Mouse (Mus musculus) kidney, embryonic 16.5 days (tissue): ENCODE measurements around the gene Tbc1d4. TPM values are rescaled to one million over a fixed set of nuclear protein-coding genes. Genes with fewer than 3 reads are reported as not detected.
A peak's percentile ranks its signal among the peaks of the same experiment; 100 is the strongest.

Experiments used
- ATAC-seq: fragments of 200-750 bp; cut with Nextera tagmentation; 2 replicates; pipeline ENCODE4 v1.8.0; 2017; ENCODE audit warnings: moderate TSS enrichment; ENCODE audit not compliant: low FRiP score, low TSS enrichment
- H3K27ac ChIP-seq: fragments of 300-500 bp; sonication (generic); 2 replicates; pipeline ENCODE4 v1.5.1; 2014; ENCODE audit warnings: low read length
- H3K27me3 ChIP-seq: fragments of 300-500 bp; sonication (generic); 2 replicates; pipeline ENCODE4 v1.6.1; 2014; ENCODE audit warnings: low read length, control low read depth, mixed read lengths; ENCODE audit not compliant: insufficient read depth
- H3K36me3 ChIP-seq: fragments of 300-500 bp; sonication (generic); 2 replicates; pipeline ENCODE4 v1.6.1; 2014; ENCODE audit warnings: low read length, control low read depth, mixed read lengths; ENCODE audit not compliant: insufficient read depth
- H3K4me1 ChIP-seq: fragments of 300-500 bp; sonication (generic); 2 replicates; pipeline ENCODE4 v1.6.1; 2014; ENCODE audit warnings: low read length, control low read depth, mixed read lengths; ENCODE audit not compliant: insufficient read depth
- H3K4me2 ChIP-seq: fragments of 300-500 bp; sonication (generic); replicated peaks from 2 replicates; pipeline ENCODE4 v1.6.1; 2014; ENCODE audit warnings: low read depth, low read length
- H3K4me3 ChIP-seq: fragments of 300-500 bp; sonication (generic); 2 replicates; pipeline ENCODE4 v1.5.1; 2014; ENCODE audit warnings: mild to moderate bottlenecking, low read length
- H3K9ac ChIP-seq: fragments of 300-500 bp; sonication (generic); replicated peaks from 2 replicates; pipeline ENCODE4 v1.6.1; 2014; ENCODE audit warnings: low read length
- H3K9me3 ChIP-seq: fragments of 300-500 bp; sonication (generic); 2 replicates; pipeline ENCODE4 v1.6.1; 2016; ENCODE audit warnings: low read length, control low read depth
- WGBS: fragments of 180-500 bp; shearing (Covaris S2); extraction: QIAGEN DNeasy Blood & Tissue Kit; methylation state at CpG from one replicate; pipeline ENCODE4 v1.1.7; 2014; 5-methylcytosine and 5-hydroxymethylcytosine counted together
- polyA plus RNA-seq: library from polyadenylated mRNA; unstranded; fragments of >200 nt; fragmentation: Nextera tagmentation; extraction: Ambion mirVana; gene quantifications from 2 replicates; pipeline ENCODE4 v1.2.1, GENCODE M21; 2015

Gene Tbc1d4
- polyA plus RNA-seq, 1 experiment from 2014 or later = 22.0 TPM

DNA sequence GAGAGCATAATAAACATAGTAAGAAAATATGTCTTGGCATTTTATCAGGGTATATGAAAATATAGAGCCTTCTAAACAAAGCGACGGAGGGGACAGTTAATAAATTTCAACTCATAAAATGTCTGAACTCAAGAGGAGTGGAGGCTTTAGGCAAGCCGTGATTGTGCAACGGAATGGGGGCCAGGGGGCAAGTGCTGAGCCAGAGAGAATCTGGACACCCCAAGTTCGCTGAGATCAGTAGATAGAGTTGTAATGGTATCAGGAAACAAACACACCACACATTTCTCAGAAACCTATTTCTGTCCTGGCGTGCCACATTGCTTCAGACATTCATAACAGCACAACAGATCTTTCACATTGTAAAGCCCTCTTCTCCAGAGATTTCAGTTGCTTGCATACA is 91.2 kb downstream of the Tbc1d4 start:
- 47% methylated on average over 6 of the region's 6 CpGs for WGBS
- no peak overlapping the region for H3K4me3 ChIP-seq
- no peak overlapping the region for H3K4me2 ChIP-seq
- no peak overlapping the region for H3K9ac ChIP-seq
- H3K4me1 ChIP-seq = peaks cover 10% of the 10 kb centered on the region
- no peaks in the 10 kb centered on the region for H3K36me3 ChIP-seq
- H3K27me3 ChIP-seq = no peaks in the 10 kb centered on the region
- ATAC-seq = no peak
- H3K27ac ChIP-seq = no peak overlapping the region
- H3K9me3 ChIP-seq = no peaks in the 10 kb centered on the region

DNA sequence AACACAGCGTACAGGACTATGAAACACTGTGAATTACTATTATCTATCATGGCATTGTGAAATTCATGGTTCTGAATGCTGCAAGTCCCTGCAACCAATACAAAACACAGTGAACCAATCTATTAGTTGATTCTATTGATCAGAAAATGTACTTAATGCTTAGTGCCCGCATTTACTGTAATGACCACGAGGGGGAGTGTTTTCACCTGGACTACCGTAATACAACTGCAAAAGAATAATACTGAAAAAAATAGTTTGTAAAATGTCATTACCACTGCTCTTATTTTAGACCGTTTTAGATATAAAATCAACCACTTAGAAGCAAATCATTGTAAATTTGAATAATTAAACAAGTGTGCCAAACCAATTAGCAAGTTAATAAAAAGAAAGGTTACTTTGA is 91.7 kb downstream of the Tbc1d4 start:
- Histone ChIP-seq H3K9me3 (no peaks in the 10 kb centered on the region), H3K27me3 (no peaks in the 10 kb centered on the region), H3K4me2 (no peak overlapping the region), H3K4me3 (no peak overlapping the region), H3K27ac (no peak overlapping the region), H3K9ac (no peak overlapping the region), H3K36me3 (no peaks in the 10 kb centered on the region), H3K4me1 (peaks cover 10% of the 10 kb centered on the region)
- 23% methylated on average over 5 of the region's 5 CpGs for WGBS
- ATAC-seq = no peak

DNA sequence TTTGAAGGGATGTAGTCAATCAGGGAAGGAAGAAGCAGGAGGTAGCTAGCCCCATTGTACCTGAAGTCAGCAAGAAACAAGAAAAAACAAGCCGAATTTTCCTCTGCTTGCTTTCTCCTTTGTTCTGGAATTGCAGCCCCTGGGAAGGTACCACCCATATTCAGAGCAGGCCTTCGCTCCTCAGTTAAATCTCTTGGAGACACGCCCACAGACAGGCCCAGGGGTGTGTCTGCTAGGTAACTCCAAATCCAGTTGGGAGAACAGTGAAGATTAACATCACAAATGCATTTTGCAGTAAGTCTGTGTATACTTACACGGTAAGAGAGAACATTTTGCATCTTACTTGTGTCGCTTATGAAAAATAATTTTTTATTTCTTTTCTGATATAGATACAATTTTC is 92.1 kb downstream of the Tbc1d4 start:
- no peak overlapping the region for H3K9ac ChIP-seq
- no peaks in the 10 kb centered on the region for H3K36me3 ChIP-seq
- H3K9me3 ChIP-seq = no peaks in the 10 kb centered on the region
- no peak overlapping the region for H3K27ac ChIP-seq
- ATAC-seq = no peak
- WGBS = 34% methylated on average over 5 of the region's 5 CpGs
- H3K4me2 ChIP-seq = no peak overlapping the region
- no peak overlapping the region for H3K4me3 ChIP-seq
- H3K27me3 ChIP-seq = no peaks in the 10 kb centered on the region
- peaks cover 10% of the 10 kb centered on the region for H3K4me1 ChIP-seq

DNA sequence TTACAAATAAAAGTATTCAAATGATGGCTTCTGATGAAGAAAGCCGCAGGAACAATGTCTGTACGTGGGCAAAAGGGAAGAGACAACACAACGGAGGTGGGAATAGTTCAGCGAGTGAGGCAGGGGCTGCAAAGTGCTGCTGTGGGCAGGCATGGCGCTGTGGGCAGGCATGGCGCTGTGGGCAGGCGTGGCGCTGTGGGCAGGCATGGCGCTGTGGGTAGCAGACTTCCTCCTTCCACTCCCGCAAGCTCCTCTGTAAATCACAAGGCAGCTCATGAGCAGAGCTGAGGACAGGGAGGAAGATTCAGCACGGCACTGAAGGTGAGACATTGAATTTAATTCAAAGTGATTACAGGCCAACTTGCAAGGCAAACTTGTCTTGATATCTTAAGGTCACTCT is 93.0 kb downstream of the Tbc1d4 start:
- Histone ChIP-seq H3K9ac (no peak overlapping the region), H3K4me3 (no peak overlapping the region), H3K36me3 (no peaks in the 10 kb centered on the region), H3K4me2 (no peak overlapping the region), H3K9me3 (no peaks in the 10 kb centered on the region), H3K4me1 (peaks cover 16% of the 10 kb centered on the region), H3K27ac (no peak overlapping the region), H3K27me3 (no peaks in the 10 kb centered on the region)
- 96% methylated on average over 11 of the region's 11 CpGs for WGBS
- ATAC-seq = no peak

DNA sequence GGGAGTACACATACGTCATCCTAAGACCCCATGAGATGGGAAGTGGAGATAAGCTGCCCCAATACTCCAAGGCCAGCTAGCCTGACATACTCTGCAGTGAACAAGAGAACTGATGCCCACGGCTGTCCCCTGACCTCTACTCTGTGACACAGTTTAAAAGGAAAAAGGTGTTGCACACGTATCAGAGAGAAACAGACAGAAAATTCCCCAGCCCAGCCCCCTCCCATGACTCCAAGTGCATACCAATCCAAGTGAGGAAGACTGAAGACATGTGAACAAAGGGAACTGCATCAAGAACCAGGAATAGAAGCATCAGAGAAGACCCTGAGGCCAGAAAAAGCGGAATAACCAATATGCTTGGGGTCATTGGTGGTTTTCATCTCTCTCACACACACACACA is 93.7 kb downstream of the Tbc1d4 start:
- H3K4me2 ChIP-seq = no peak overlapping the region
- no peak for ATAC-seq
- no peak overlapping the region for H3K27ac ChIP-seq
- H3K27me3 ChIP-seq = no peaks in the 10 kb centered on the region
- no peak overlapping the region for H3K9ac ChIP-seq
- no peaks in the 10 kb centered on the region for H3K36me3 ChIP-seq
- 59% methylated on average over 4 of the region's 4 CpGs for WGBS
- H3K4me1 ChIP-seq = peaks cover 16% of the 10 kb centered on the region
- H3K4me3 ChIP-seq = no peak overlapping the region
- no peaks in the 10 kb centered on the region for H3K9me3 ChIP-seq

DNA sequence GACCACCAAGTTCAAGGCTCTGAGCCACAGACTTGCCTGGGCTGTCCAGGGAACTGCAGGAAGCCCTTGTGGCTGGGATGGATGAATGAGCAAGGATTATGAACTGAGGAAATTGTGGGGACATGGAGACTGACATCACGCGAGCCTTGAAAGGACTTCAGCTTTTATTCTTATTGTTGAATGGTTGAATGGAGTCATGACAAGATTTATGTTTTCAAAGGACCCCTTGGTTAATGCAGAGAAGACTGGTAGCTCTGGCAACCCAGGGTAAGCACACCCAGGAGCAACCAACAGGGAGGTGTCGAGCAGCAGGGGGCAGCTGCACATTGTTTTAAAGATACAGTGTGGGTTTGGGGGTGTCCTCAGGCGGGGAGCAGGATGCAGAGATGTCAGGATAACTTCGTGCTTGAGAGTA is 94.4 kb downstream of the Tbc1d4 start:
- Histone ChIP-seq H3K36me3 (no peaks in the 10 kb centered on the region), H3K27ac (no peak overlapping the region), H3K27me3 (no peaks in the 10 kb centered on the region), H3K4me3 (no peak overlapping the region), H3K4me1 (peaks cover 16% of the 10 kb centered on the region), H3K9ac (no peak overlapping the region), H3K9me3 (no peaks in the 10 kb centered on the region), H3K4me2 (no peak overlapping the region)
- WGBS = 47% methylated on average over 5 of the region's 5 CpGs
- no peak for ATAC-seq

DNA sequence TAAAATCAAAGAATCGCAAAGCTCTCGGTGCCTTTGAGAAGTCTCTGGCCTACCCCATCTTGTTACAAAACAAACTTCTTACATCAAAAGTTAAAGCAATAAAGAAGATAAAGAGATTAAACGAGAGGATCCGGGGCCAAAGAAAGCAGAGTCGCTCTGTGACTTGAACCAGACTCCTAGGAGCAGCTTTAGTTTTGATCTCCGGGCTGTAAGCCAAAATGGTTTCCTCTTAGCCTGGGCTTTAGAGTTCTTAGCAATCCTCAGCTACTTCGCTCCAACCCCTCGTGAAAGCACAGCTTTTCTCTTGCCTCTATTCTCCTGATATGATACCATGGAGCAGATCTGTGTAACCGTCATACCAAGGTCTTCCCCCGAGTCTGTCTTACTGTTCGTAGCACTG is 95.8 kb downstream of the Tbc1d4 start:
- Histone ChIP-seq H3K27ac (no peak overlapping the region), H3K4me1 (peaks cover 11% of the 10 kb centered on the region)
- no peak for ATAC-seq

DNA sequence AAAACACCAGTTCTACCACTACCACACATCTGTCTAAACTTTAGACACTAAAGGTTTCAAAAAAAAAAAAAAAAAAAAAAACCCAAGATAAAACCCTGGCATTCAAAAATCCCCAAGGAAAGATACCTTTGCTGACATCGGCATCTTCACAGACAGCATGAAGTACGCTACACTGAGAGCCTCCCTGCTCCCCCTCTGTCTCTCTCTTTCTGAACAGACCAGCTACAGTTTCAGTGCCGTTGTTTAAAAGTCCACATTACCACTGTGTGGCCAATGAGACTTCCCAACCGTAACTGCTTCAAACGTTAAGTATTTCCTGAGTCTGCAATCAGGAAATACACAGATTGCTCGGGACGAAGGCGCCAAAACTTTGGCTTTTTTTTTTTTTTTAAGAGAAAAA is 97.6 kb downstream of the Tbc1d4 start:
- peak overlapping the region; percentile 26; the same call in 1 of the 2 replicates for H3K4me2 ChIP-seq
- no peak for ATAC-seq
- WGBS = 31% methylated on average over 8 of the region's 8 CpGs

More for the DNA sequence above, 95.8 kb downstream of the Tbc1d4 start:
- H3K36me3 ChIP-seq = no peaks in the 10 kb centered on the region
- no peaks in the 10 kb centered on the region for H3K9me3 ChIP-seq
- H3K4me2 ChIP-seq = no peak overlapping the region
- no peak overlapping the region for H3K4me3 ChIP-seq
- H3K27me3 ChIP-seq = no peaks in the 10 kb centered on the region
- 70% methylated on average over 11 of the region's 11 CpGs for WGBS
- H3K9ac ChIP-seq = no peak overlapping the region

DNA sequence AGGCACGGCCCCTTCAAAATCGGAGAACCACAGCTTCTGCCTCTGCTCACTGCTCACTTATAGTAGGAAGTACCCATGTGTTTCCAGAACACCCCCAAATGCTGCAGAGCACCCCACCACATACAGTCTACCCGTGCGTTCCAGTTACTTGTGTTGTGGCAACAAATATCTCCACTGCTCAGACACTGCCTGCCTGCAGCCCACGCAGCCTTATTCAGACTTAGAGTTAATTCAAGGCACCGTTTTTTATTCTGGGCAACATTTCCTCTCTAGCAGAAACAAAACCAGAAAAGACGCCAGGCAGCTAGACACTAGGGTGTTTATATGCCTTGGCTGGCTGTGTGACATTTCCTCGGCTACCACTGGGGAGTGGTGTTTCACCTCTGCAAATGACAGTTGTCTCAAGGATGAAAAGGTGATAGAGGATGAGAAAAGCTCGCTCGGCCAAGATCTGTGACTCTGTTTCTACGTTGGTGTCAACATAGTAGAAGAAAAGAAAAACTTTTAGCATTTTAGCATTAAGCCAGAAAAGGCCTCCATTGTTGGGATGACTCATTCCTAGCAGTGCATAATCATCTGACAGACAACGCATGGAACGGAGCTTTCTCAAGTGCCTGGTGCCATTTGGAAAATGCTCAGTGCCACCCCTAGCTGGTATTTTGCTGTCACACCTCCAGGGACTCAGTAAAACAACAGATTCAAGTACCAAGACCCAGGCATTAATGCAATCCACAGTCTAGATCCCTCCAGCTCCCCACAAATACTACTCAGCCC is 98.3 kb downstream of the Tbc1d4 start:
- H3K4me1 ChIP-seq = peaks cover 7% of the 10 kb centered on the region; the same call in 1 of the 2 replicates
- H3K27me3 ChIP-seq = no peaks in the 10 kb centered on the region
- no peak overlapping the region for H3K27ac ChIP-seq
- H3K4me2 ChIP-seq = no peak overlapping the region
- no peak overlapping the region for H3K9ac ChIP-seq
- H3K9me3 ChIP-seq = no peaks in the 10 kb centered on the region
- no peak overlapping the region for H3K4me3 ChIP-seq
- WGBS = 73% methylated on average over 13 of the region's 13 CpGs
- no peak; the same call in 1 of the 2 replicates for ATAC-seq
- peaks cover 5% of the 10 kb centered on the region; the same call in 1 of the 2 replicates for H3K36me3 ChIP-seq

More for the DNA sequence above, 97.6 kb downstream of the Tbc1d4 start:
- Histone ChIP-seq H3K27ac (no peak overlapping the region), H3K27me3 (no peaks in the 10 kb centered on the region), H3K9ac (no peak overlapping the region), H3K4me1 (peaks cover 7% of the 10 kb centered on the region; the same call in 1 of the 2 replicates), H3K36me3 (peaks cover 5% of the 10 kb centered on the region; the same call in 1 of the 2 replicates), H3K9me3 (no peaks in the 10 kb centered on the region), H3K4me3 (no peak overlapping the region)

DNA sequence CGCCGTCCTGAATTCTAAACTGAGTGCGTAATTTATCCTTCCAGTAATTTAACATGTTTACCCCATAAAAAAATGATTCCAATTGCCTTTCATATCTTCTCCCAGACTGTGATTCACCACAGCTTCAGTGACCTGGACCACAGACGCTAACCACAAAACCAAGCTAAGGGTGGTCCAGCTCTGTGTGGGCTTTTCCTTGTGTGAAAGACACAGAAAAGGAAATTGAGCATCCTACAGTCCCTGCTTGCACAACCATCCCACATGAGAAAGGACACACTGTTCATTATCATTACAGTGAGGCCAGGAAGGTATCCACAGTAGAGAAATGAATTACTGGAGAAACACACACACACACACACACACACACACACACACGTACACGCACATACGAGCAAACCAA is 99.2 kb downstream of the Tbc1d4 start:
- Histone ChIP-seq H3K27me3 (no peaks in the 10 kb centered on the region), H3K4me3 (no peak overlapping the region), H3K4me2 (no peak overlapping the region), H3K9ac (no peak overlapping the region), H3K4me1 (peaks cover 7% of the 10 kb centered on the region; the same call in 1 of the 2 replicates), H3K36me3 (peaks cover 5% of the 10 kb centered on the region; the same call in 1 of the 2 replicates), H3K27ac (no peak overlapping the region), H3K9me3 (no peaks in the 10 kb centered on the region)
- WGBS = 83% methylated on average over 7 of the region's 7 CpGs
- no peak for ATAC-seq
